Mouse (Mus musculus): ENCODE results near the gene Ssty2. TPM values are rescaled to one million over a fixed set of nuclear protein-coding genes. Genes with fewer than 3 reads are reported as not detected.
"Not testable (repeated sequence)": the region's sequence is repeated elsewhere in the genome, so short reads cannot be mapped to it uniquely, and the experiment has no call there.

The Ssty2 gene
- total RNA-seq (2015; ENCODE audit: low replicate concordance), result not detected in 2 replicates
- not detected in 2 replicates for total RNA-seq (2017; ENCODE audit: low replicate concordance)

GRCm38 (mm10) chrY:67047972-67048371 is at the start of gene Ssty2:
Gene Ssty2, minus strand, starts transcription at chrY:67048072.
- ATAC-seq (replicated peaks; ENCODE audit: low FRiP score, poor library complexity, severe bottlenecking), result not testable (repeated sequence)
